Mouse (Mus musculus) cortical plate, adult 2 months (tissue): ENCODE results near the gene Slc43a3.

ENCODE experiments used
- CTCF ChIP-seq: fragments of 200-500 bp; IDR thresholded peaks from 2 replicates; pipeline ENCODE4 v1.5.1; 2011; ENCODE audit warnings: mild to moderate bottlenecking, control low read depth, low read length; ENCODE audit not compliant: insufficient read depth; ENCODE audit errors: extremely low read depth
- POLR2A ChIP-seq: fragments of 200-500 bp; IDR thresholded peaks from 2 replicates; pipeline ENCODE4 v1.6.1; 2011; ENCODE audit warnings: mild to moderate bottlenecking, low read length, control low read depth; ENCODE audit not compliant: insufficient read depth; ENCODE audit errors: extremely low read depth

GRCm38 (mm10) chr2:84895495-84896198 is 40.7 kb upstream of the Slc43a3 start:
- TF ChIP-seq CTCF (no peak), POLR2A (no peak)
